In the genomic region with DNA sequence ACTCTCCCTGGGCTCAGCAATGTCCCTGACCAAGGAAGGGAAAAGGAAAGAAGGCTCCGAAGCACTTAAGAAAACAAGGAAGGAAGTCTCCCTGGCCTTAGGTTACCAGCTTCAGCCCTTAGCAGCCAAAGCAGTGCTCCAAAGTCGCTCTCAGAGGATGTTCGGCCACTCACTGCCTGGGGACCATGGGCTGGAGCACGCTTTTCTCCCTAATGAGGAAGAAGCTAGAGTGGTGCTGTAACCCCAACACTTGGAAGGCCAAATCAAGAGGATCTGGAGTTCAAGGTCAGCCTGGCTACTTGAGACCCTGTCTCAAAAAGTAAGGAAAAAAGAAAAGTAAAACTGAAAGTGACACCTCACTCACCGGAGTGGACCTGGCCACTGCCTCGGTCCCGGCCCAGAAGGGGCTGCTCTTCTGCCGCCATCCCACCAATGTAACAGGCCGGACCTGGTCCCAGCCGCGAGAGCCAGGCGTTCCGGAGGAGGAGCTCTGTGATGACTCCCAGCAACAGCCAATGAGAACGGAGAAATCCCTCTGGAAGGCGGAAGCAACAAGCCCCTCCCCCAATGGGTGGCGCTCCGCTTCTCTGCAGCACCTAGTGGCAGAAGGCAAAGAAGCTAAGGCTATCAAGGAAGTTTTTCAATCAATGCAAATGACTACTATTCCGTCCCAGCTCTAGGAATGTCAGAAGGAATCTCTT, we compare ENCODE assay signal across 7 mouse cellular contexts. TPM values are rescaled to one million over a fixed set of nuclear protein-coding genes. Genes with fewer than 3 reads are reported as not detected.
DNase-seq lines count a peak whose midpoint lies in the region; ATAC-seq lines count a peak whose summit lies in the region.

A gene (minus strand): TSS at position 525 of the 701 bp plus-strand sequence.

- H3K27me3 ChIP-seq in intestine, embryonic 16.5 days (replicated peaks; ENCODE audit: control insufficient read depth, insufficient read depth, low read length), result no peaks in the 10 kb centered on the region
- no peaks in the 10 kb centered on the region for H3K27me3 ChIP-seq in midbrain, embryonic 11.5 days (ENCODE audit: control insufficient read depth, insufficient read depth, low read length)

- no peaks in the 10 kb centered on the region for H3K9me3 ChIP-seq in intestine, embryonic 16.5 days (ENCODE audit: control insufficient read depth, low read length)
- no peaks in the 10 kb centered on the region for H3K9me3 ChIP-seq in midbrain, embryonic 11.5 days (ENCODE audit: control insufficient read depth, low read length)

- DNase-seq in adrenal gland, adult 8-10 months, result peak; percentile 93
- peak; percentile 89 for DNase-seq in embryo, embryonic 9.5 days (ENCODE audit: extremely low spot score)
- peak; percentile 89 to 96 for DNase-seq in gastrocnemius, postnatal 4 days (ENCODE audit: low spot score in 2 of 2)
- DNase-seq in left cerebral cortex, postnatal 36 days (ENCODE audit: low spot score in 2 of 2), result peak; percentile 80 to 84
- peak; percentile 98 for DNase-seq in midbrain, embryonic 11.5 days (ENCODE audit: low spot score, missing footprints)
- DNase-seq in skeletal muscle tissue, adult 2 months (ENCODE audit: low read depth, low spot score), result peak; percentile 89

- peak within 1 kb of the TSS; percentile 53 for H3K4me2 ChIP-seq in intestine, embryonic 16.5 days (ENCODE audit: low read depth, low read length)
- H3K4me2 ChIP-seq in midbrain, embryonic 11.5 days, result peak within 1 kb of the TSS; percentile 65

- ATAC-seq in intestine, embryonic 16.5 days, result peak; percentile 91
- peak; percentile 94 for ATAC-seq in midbrain, embryonic 11.5 days (ENCODE audit: low FRiP score)

- H3K4me3 ChIP-seq in intestine, embryonic 16.5 days (ENCODE audit: low read length), result peak within 1 kb of the TSS; percentile 54
- H3K4me3 ChIP-seq in midbrain, embryonic 11.5 days (ENCODE audit: low read depth, low read length), result peak within 1 kb of the TSS; percentile 38

- peak within 1 kb of the TSS; percentile 70 for H3K27ac ChIP-seq in intestine, embryonic 16.5 days (ENCODE audit: low read length)
- H3K27ac ChIP-seq in midbrain, embryonic 11.5 days (ENCODE audit: low read depth, low read length), result no peak within 1 kb of the TSS

- 1% methylated on average over 18 of the region's 18 CpGs for WGBS in intestine, embryonic 16.5 days
- WGBS in midbrain, embryonic 11.5 days, result 4% methylated on average over 18 of the region's 18 CpGs

- H3K36me3 ChIP-seq in intestine, embryonic 16.5 days (ENCODE audit: control insufficient read depth, insufficient read depth, low read length), result peaks cover 7% of the 10 kb centered on the region
- no peaks in the 10 kb centered on the region for H3K36me3 ChIP-seq in midbrain, embryonic 11.5 days (ENCODE audit: control insufficient read depth, insufficient read depth, low read length)

- H3K9ac ChIP-seq in intestine, embryonic 16.5 days (ENCODE audit: low read depth, low read length), result peak within 1 kb of the TSS; percentile 64
- H3K9ac ChIP-seq in midbrain, embryonic 11.5 days (ENCODE audit: low read length), result peak within 1 kb of the TSS; percentile 66

- peaks cover 22% of the 10 kb centered on the region for H3K4me1 ChIP-seq in intestine, embryonic 16.5 days (ENCODE audit: control insufficient read depth, insufficient read depth, low read length)
- H3K4me1 ChIP-seq in midbrain, embryonic 11.5 days (ENCODE audit: control insufficient read depth, insufficient read depth, low read length), result peaks cover 5% of the 10 kb centered on the region

- intact Hi-C loops in left cerebral cortex, postnatal 36 days (cut with DNase I), result no loop called here

RNA-seq across cellular contexts. Expression of the gene that starts here (rescaled TPM):
- 10 to 100 TPM in 3 of 4 experiments, 1 to 10 TPM in 1; 8.0 to 34.6 (median 21.0) TPM for total RNA-seq in adrenal gland, adult 8-10 months (2022)
- total RNA-seq in gastrocnemius, postnatal 4 days (2021), result 10 to 100 TPM in 1 of 2 experiments, 1 to 10 TPM in 1; 9.4 to 11.7 TPM
- 8.9 and 9.1 TPM in 2 replicates for polyA plus RNA-seq in intestine, embryonic 16.5 days (2015; fragmentation: Nextera tagmentation; extraction: Ambion mirVana)
- total RNA-seq in left cerebral cortex, postnatal 36 days (2021), result 1 to 10 TPM; 3.4 to 6.4 TPM
- polyA plus RNA-seq in midbrain, embryonic 11.5 days (2014; fragmentation: Nextera tagmentation; extraction: Ambion mirVana), result 1.5 and 1.9 TPM in 2 replicates
